ENCODE assay signal across 11 mouse cellular contexts in the genomic region with DNA sequence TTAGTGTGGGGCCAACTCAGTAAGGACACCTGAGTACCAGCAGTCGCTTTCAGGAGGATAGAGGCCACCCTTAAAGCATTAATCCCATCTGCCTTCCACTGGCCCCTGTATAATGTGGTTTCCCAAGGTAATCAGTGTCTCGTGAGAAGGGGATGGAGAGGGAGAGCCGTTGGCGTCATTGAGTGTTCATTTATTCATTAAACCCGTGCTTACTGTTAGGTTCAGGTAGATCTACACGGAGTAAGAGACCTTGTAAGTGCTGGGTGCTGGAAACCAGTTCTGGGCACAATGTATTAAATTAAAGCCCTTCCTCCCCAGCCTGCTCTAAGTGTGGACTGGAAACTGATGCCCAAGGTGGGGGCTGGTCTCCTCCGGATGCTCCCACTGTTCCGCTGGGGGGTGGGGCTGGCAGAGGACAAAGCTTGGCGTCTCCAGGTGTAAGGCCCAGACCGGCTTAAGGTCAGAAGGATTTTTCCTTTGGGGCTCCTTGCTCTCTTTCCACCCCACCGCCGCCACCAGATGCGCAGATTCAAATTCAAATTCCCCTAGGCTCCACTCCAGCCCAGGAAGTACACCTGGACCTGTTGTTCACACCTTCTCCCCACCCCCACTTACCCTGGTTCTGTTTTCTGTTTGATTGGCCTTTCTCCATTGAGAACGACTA. TPM values are rescaled to one million over a fixed set of nuclear protein-coding genes. Genes with fewer than 3 reads are reported as not detected.
A peak's percentile ranks its signal among the peaks of the same experiment; 100 is the strongest.
DNase-seq lines count a peak whose midpoint lies in the region; ATAC-seq and TF ChIP-seq lines count a peak whose summit lies in the region.
"Had no signal": no experiment of that assay in that cellular context is flagged by ENCODE, and none has a peak within 500 bp of the region (broad histone marks: within the 10 kb centered on the region; RNA-seq: fewer than 3 reads in every experiment).

No protein-coding gene starts in this region.

- TF ChIP-seq CTCF in gastrocnemius, adult 2 months (IDR thresholded peaks at IDR 0.05): no peak
- no peak for TF ChIP-seq CTCF in lung, postnatal 0 days (IDR thresholded peaks at IDR 0.05)

- WGBS in lung, postnatal 0 days: 51% methylated on average over 14 of the region's 14 CpGs
- WGBS in limb, embryonic 11.5 days: 17% methylated on average over 14 of the region's 14 CpGs
- WGBS in stomach, embryonic 16.5 days: 53% methylated on average over 14 of the region's 14 CpGs

- H3K4me3 ChIP-seq in gastrocnemius, adult 2 months: peak overlapping the region; percentile 87
- H3K4me3 ChIP-seq in lung, postnatal 0 days (ENCODE audit: low read depth, low read length): no peak overlapping the region
- H3K4me3 ChIP-seq in limb, embryonic 11.5 days (ENCODE audit: low read depth, low read length): peak overlapping the region; percentile 55
- H3K4me3 ChIP-seq in stomach, embryonic 16.5 days (replicated peaks; ENCODE audit: low read length): peak overlapping the region; percentile 66
- H3K4me3 ChIP-seq: erythroblast, embryonic 14.5 days had no signal

- ATAC-seq in lung, postnatal 0 days: no peak
- ATAC-seq in limb, embryonic 11.5 days (ENCODE audit: insufficient number of reproducible peaks, low FRiP score, low TSS enrichment, low read depth): no peak
- ATAC-seq in stomach, embryonic 16.5 days (ENCODE audit: insufficient read depth, low FRiP score): no peak

- H3K36me3 ChIP-seq in lung, postnatal 0 days (ENCODE audit: insufficient read depth, low read length): no peaks in the 10 kb centered on the region
- H3K36me3 ChIP-seq in limb, embryonic 11.5 days (ENCODE audit: control insufficient read depth, insufficient read depth, low read length): 0 out of 2 replicates have a peak, but pooled peaks cover 2% of the 10 kb centered on the region
- no peaks in the 10 kb centered on the region for H3K36me3 ChIP-seq in stomach, embryonic 16.5 days (ENCODE audit: control insufficient read depth, insufficient read depth, low read length)

- H3K4me2 ChIP-seq in lung, postnatal 0 days (replicated peaks; ENCODE audit: low read depth, low read length): peak overlapping the region; percentile 100
- H3K4me2 ChIP-seq in limb, embryonic 11.5 days (ENCODE audit: low read depth, severe bottlenecking): peak overlapping the region; percentile 100
- peak overlapping the region; percentile 99 for H3K4me2 ChIP-seq in stomach, embryonic 16.5 days (ENCODE audit: low read depth, low read length)

- intact Hi-C loops in gastrocnemius, adult 2 months (cut with DNase I): no loop called here
- intact Hi-C loops in gastrocnemius, postnatal 14 days (cut with DNase I; ENCODE audit: low total_unique reads): no loop called here

- no peaks in the 10 kb centered on the region for H3K27me3 ChIP-seq in lung, postnatal 0 days (replicated peaks; ENCODE audit: insufficient read depth, low read length)
- no peaks in the 10 kb centered on the region for H3K27me3 ChIP-seq in limb, embryonic 11.5 days (ENCODE audit: control insufficient read depth, insufficient read depth, low read length)
- H3K27me3 ChIP-seq in stomach, embryonic 16.5 days (ENCODE audit: control insufficient read depth, insufficient read depth, low read length): no peaks in the 10 kb centered on the region

- DNase-seq in gastrocnemius, adult 2 months: peak; percentile 35
- DNase-seq in gastrocnemius, postnatal 14 days: no peak
- DNase-seq in lung, postnatal 0 days (ENCODE audit: low spot score): no peak
- no peak for DNase-seq in lung, postnatal 4 days
- DNase-seq in limb, embryonic 11.5 days (ENCODE audit: low spot score): no peak
- DNase-seq in adipocyte (ENCODE audit: low spot score): no peak
- no peak for DNase-seq in right cerebral cortex, adult 2 months (ENCODE audit: low spot score in 2 of 2)
- DNase-seq: adrenal gland, postnatal 25 days; layer of hippocampus, adult 9-11 months had no signal

- no peak overlapping the region for H3K9ac ChIP-seq in lung, postnatal 0 days (replicated peaks; ENCODE audit: low read depth)
- H3K9ac ChIP-seq in limb, embryonic 11.5 days (ENCODE audit: low read length): 0 out of 2 replicates have a peak overlapping the region, but pooled peaks have one; percentile 32
- H3K9ac ChIP-seq in stomach, embryonic 16.5 days (ENCODE audit: low read length): peak overlapping the region; percentile 56

- peaks cover 45% of the 10 kb centered on the region for H3K4me1 ChIP-seq in lung, postnatal 0 days (ENCODE audit: insufficient read depth, low read depth, low read length)
- H3K4me1 ChIP-seq in limb, embryonic 11.5 days (ENCODE audit: control insufficient read depth, insufficient read depth, low read length): peaks cover 76% of the 10 kb centered on the region
- H3K4me1 ChIP-seq in stomach, embryonic 16.5 days (ENCODE audit: control insufficient read depth, insufficient read depth, low read length): peaks cover 67% of the 10 kb centered on the region

- no peaks in the 10 kb centered on the region for H3K9me3 ChIP-seq in lung, postnatal 0 days (ENCODE audit: low read length)
- no peaks in the 10 kb centered on the region for H3K9me3 ChIP-seq in limb, embryonic 11.5 days (ENCODE audit: control insufficient read depth, low read length)
- no peaks in the 10 kb centered on the region for H3K9me3 ChIP-seq in stomach, embryonic 16.5 days (replicated peaks; ENCODE audit: control insufficient read depth, low read length)

- no peak for TF ChIP-seq EP300 in lung, postnatal 0 days (IDR thresholded peaks at IDR 0.05)

- H3K27ac ChIP-seq in gastrocnemius, adult 2 months: peak overlapping the region; percentile 94
- H3K27ac ChIP-seq in lung, postnatal 0 days (ENCODE audit: low read length): no peak overlapping the region
- no peak overlapping the region; the same call in 1 of the 2 replicates for H3K27ac ChIP-seq in limb, embryonic 11.5 days (replicated peaks; ENCODE audit: low read depth, low read length)
- no peak overlapping the region for H3K27ac ChIP-seq in stomach, embryonic 16.5 days (ENCODE audit: low read length)

RNA-seq across cellular contexts. Expression of gene Ahdc1, which starts 29.3 kb away (rescaled TPM):
- total RNA-seq in gastrocnemius, adult 2 months (2021): 10 to 100 TPM; 30.2 to 55.1 TPM
- 10 to 100 TPM; 37.1 to 56.1 TPM for total RNA-seq in gastrocnemius, postnatal 14 days (2021)
- 3.9 and 4.4 TPM in 2 replicates for polyA plus RNA-seq in lung, postnatal 0 days (2015; fragmentation: Nextera tagmentation; extraction: Ambion mirVana)
- 10.2 and 10.5 TPM in 2 replicates for polyA plus RNA-seq in limb, embryonic 11.5 days (2014; fragmentation: Nextera tagmentation; extraction: Ambion mirVana)
- 4.9 and 7.1 TPM in 2 replicates for polyA plus RNA-seq in stomach, embryonic 16.5 days (2015; fragmentation: Nextera tagmentation; extraction: Ambion mirVana)
